Mouse (Mus musculus) thymus, postnatal 4 days (tissue): ENCODE data around the gene 4921507P07Rik.
"Not testable (repeated sequence)": the region's sequence is repeated elsewhere in the genome, so short reads cannot be mapped to it uniquely, and the experiment has no call there.

Source experiments
- DNase-seq: peaks from one replicate; pipeline ENCODE4 v3.0.0; 2021

4921507P07Rik gene

DNA sequence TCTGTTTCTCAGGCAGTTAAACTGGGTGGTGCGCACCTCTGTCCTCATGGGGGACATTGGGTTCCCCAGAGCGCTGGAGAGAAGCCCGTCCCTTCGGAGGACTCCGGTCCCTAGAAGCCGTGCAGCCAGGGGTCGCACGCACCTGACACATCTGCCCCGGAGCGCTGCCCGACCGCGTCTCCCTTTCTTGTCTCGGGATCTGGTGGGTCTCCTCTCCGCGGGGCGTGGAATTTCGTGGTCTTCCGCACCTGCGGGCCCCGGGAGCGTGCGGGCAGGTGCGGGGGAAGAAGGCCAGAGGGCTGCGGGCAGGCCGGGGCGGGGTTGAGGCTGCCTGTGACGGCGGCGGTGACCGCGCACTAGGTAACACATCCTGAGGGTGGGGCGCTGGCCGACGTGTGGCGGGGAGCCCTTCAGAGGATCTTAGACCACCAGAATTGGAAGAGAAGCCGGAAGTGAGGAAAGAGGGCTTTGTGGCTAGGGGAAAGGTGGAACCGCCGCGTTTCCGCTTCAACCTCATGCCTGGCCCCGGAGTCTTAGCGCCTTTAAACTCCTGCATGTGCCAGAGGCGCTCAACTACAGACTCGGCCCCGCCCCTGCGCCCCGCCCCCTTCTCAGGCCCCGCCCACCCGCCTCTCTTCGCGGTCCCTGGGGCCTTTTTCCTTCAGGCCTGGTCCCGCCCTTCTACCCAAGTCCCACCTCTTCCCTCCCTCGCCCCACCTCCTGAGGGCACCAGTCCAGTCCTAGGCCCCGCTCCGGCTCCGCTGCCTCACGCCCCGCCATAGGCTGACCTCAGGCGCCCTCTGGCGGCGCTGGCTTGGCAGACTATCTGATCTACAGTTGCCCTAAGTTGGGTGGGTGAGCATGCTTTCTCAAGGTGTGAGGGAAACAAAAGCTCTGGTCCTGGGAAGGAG, at the start of gene 4921507P07Rik:
TSS of gene 4921507P07Rik (minus strand) at position 332 of the 911 bp plus-strand sequence.
- peak; percentile 96 for DNase-seq

DNA sequence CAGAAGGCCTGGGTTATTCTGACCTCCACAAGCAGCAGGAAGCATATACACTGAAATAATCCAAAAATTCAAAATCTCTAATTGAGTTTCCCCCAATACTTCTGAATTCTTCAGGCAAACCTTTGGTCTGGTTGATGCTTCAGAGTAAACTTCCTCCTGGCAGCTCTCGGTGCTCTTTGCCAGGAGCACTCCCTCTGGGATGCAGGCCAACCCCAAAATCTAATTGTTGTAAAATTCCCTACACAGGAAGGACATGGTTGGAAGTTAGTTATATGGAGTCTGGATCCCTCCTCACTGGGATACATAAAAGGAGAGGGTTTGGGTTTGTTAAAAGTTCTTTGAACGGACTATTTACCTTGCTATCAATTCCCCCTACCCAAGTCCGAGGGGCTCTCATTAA, 48.3 kb upstream of the 4921507P07Rik start:
- no peak for DNase-seq

- DNase-seq: no peak
Observed at GRCm38 (mm10) chr6:50641898-50642297, 45.5 kb upstream of the 4921507P07Rik start.

DNA sequence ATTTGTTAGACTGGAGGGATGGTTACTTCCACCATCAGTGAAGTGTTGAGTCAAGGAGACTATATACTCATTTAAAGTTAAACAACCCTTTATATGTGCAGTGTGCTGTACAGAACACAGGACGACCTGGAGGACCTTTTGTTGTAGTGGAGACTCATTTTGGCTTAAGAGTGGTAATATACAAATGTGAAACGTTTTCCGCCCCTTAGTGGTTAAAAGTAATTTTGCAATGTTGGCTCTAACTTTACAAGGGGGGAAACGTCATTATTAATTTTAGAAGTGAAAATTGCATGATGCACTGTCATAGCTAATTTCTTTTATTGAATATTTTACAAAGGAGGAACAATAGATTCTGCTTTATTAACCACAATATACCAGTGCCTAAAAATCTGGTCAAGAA, 43.9 kb upstream of the 4921507P07Rik start:
- peak; percentile 13 for DNase-seq

DNA sequence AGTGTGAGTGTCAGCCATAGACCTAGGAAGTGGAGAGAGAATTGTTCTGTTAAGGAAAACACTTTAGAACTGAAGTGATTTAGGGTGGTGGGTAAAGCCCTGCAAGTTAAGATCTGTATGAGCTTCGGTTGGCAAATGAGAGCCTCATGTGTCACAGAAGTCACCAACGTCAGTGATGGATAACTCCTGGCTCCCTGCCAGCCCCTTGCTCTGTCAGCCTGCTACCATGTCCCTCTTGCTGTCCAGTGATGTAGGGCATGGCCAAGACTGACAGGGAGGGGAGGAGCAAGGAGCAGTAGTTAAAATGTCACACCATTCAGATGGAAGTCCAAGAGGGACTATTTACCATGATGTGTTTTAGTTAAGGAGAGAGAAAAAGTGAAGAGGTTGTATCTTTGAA, 43.2 kb upstream of the 4921507P07Rik start:
- DNase-seq: no peak

- DNase-seq: not testable (repeated sequence)
Observed at GRCm38 (mm10) chr6:50626170-50626569, 29.7 kb upstream of the 4921507P07Rik start.

DNA sequence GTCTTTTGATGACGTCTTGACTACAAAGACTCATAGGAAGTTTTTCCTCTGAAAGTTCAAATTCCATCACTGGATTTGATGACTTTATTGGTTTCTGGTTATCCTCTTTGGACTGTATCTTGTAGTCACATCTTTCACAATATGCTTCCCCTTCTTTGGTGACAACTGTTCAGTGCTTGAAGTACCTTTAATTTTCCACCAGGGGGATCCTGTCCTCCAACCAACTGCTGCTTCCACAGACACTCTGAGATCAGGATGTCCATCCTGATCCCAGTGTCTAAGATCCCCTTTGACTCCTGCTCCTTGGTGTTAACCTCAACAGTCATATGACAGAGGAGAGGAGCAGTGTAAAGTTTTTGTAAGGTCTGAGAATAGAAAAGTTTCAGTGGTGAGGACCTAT, 21.8 kb upstream of the 4921507P07Rik start:
- DNase-seq: not testable (repeated sequence)

DNA sequence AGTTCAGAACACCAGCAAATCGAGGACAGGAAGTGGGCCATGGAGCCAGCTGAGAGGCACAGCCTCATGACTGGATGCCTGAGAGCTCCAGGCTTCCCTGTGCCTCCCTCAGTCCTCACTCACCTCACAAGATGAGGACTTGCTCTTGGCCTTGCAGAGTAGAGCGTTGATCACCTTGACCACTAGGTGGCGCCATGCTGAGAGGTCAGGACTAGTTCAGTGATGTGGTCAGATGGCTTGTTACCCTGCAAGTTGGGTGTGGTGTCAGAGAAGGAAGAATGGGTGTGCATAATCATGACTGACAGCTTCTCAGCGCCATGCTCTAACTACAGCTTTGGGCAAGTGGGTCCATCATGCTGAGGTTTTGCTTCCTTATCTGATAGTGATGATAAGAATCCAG, 5.2 kb upstream of the 4921507P07Rik start:
- peak; percentile 79 for DNase-seq

- no peak for DNase-seq
Observed at GRCm38 (mm10) chr6:50598560-50598959, 2.1 kb upstream of the 4921507P07Rik start.

GRCm38 (mm10) chr6:50594372-50594771, 2.1 kb downstream of the 4921507P07Rik start:
- DNase-seq: no peak

- DNase-seq: no peak
Observed at GRCm38 (mm10) chr6:50593334-50593845, 3.0 kb downstream of the 4921507P07Rik start.

DNA sequence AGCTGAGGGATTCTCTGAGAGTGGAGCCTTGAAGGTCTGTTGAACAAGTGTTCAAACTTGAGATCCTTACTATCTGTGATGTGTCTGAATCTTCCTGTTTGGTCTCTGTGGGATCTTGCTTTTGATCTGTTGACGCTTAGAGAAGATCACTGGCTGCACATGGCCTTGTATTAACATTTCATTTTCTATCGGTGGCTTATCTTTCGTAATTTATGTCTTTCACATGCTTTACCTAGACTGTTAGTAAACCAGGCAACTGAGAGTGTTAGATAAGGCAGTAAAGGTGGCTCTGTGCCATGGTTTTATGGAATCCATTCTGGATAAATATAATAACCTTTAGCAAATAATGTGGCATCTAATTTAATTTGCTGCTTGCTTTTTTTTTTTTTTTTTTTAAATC, 6.2 kb downstream of the 4921507P07Rik start:
- DNase-seq: no peak

- peak; percentile 59 for DNase-seq
Observed at GRCm38 (mm10) chr6:50588251-50588650, 8.2 kb downstream of the 4921507P07Rik start.

DNA sequence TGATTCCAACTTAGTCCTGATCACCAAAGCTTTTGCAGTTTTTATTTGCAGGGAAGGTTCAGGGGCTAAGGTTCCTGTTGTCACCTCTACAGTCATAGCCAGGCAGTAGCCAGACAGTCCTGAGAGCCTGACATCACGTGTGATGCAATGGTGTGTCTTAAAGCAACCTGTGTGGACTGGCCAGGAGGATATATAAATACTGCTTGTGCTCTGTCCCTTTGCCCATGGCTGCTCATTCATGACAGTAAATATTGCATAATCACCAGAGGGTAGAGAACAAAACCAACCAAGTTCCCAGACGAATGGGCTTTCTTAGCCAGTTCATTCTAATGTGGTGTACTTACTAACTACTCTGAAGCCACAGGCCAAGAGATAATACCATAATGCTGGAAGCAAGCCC, 9.0 kb downstream of the 4921507P07Rik start:
- no peak for DNase-seq

DNA sequence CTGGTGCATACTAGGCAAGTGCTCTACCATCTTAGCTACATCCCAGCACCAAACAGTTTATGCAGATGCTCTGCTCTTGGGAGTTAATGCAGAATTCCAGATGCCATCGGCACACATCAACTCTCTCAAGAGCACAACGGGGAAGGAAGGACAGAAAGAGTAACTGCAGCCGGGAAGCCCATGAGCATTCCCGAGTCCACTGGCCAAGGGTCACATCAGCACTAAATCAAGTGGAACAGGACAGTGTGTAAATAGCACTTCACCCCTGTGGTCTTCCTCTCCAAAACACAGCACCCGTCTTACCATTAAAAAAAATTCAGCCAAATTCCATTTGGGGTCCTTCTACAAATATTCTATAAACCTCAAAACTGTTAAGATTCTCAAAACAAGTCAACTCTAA, 10.1 kb downstream of the 4921507P07Rik start:
- DNase-seq: no peak

DNA sequence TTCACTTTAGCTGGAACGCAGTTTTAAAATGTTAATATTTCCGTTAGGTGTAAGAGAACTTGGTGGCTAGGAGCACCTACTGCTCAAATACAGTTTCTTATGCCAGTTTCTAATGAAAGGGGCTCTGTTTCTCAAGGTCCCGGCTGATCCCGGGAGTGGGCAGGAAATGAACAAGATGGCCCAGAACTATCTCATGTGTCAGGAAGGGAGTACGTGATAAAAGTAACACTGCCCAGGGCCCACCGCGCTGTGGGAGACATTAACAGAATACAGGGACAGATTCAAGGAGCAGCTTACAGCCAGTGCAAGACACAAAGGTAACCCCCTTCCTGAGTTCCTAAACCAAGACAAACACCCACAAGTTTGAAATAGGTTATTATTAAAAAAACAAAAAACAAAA, 10.7 kb downstream of the 4921507P07Rik start:
- DNase-seq: no peak

- peak; percentile 25 for DNase-seq
Observed at GRCm38 (mm10) chr6:50571661-50572060, 24.8 kb downstream of the 4921507P07Rik start.

DNA sequence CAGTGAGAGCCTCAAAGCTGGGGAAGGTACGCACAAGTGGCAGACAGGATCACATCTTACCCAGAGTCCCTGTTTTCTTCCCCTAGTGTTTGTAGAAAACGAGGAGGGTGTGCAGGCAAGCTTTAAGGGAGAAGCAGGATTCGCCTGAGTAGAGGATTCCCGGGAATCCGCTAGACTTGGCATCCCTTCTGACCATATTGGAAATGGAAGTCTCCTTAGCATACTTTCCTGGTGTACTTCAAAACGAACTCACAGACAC, 29.5 kb downstream of the 4921507P07Rik start:
- no peak for DNase-seq

DNA sequence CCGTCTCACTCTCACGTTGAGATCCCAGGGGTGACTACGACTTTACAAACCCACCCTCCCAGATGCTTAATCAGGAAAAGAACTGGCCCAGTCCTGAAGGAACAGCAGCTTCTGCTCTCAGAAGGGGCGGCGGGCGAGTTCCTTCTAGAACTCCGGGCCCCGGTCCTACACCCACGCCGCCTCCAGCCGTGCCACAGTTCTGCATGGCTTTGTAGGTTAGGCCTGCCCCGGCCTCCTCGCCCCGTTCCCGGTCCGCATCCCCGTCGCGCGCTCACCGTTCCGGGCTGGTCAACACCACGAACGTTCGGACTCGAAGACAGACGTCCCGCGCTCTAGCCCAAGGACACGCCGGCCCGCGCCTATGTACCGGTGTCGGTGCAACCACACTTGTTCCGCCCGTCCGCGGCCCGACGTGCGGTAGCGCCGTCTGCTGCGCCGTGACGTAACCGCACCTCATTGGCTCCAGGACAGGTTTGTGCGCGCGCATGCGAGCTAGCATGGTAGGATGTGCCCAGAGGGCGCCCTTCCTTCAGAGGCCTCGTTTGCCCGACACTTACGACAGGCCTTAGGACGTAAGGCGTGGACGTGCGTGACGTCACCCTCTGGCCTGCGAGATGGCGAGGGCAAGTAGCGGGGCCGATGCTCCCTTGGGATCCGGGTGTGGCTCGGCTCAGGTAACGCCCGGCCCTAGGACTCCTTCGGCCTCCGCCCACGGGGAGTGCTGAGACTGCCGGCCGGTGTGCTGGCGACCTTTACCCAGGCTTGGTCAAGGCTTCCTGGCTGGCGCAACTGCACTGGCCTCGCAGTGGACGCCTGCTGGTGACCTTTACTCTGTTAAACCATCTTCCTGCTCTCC, 30.1 kb downstream of the 4921507P07Rik start, which contains the start of gene Cycs:
TSS of gene Cycs (minus strand) at position 398 of the 856 bp plus-strand sequence.
- peak; percentile 100 for DNase-seq

GRCm38 (mm10) chr6:50563651-50564050, 32.8 kb downstream of the 4921507P07Rik start:
- no peak for DNase-seq

DNA sequence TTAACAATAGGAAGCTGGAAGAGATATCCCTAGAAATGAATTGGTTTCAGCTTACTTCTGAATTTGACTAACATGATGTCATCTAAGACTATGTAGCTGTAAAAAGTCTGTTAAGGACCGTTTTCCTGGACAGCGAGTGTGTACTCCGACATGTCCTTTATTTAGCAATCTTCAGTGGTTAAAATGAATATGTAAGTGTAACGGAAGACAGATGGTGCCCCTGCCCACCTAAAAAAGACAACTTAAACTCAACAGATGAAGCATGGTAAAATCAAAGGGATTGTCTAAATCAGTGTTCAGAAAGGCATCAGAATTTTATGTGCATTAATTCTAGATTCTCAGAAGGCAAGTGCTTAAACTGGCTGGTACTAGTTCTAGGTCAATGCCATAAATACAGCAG, 34.0 kb downstream of the 4921507P07Rik start:
- no peak for DNase-seq

DNA sequence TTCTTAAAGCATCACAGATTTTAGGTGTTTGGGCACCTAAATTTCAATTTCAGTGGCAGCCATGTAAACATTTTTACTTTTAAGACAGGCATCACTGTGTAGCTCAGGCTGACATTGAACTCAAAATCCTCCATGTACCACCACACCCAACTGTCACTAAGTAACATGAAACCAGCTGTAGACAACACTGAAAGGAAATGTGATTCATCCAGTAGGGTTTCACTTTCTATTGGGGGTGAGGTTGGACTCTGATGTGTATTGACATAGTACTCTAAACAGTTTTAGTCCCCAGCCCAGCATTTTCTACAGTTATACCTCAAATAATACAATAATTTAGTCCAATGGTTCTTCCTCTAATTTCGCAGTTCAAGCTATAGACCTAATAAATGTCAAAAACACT, 35.7 kb downstream of the 4921507P07Rik start:
- DNase-seq: no peak

DNA sequence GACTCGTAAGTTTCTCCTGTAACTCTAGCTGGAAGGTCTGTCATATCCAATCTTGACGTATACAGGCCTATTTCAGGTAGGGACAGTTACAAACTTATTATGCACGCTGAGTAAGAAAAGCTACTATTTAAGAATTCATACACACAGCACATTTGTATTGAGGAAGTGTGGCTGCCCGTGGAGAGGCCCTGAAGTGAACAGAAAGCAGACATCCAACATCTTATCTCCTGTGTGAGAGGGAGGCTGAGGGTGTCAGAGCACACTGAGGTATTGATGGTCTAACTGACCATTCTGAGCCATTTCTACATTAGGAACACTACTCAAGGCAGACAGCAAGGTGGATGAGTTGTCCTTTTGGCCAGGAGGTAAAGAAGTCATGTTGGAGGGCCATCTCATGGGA, 37.6 kb downstream of the 4921507P07Rik start:
- DNase-seq: no peak

GRCm38 (mm10) chr6:50557566-50557965, 38.9 kb downstream of the 4921507P07Rik start:
- peak; percentile 34 for DNase-seq
